Mouse (Mus musculus): ENCODE measurements around the gene Fbxw5. TPM values are rescaled to one million over a fixed set of nuclear protein-coding genes. Genes with fewer than 3 reads are reported as not detected.

Gene Fbxw5
- total and polyA plus RNA-seq, 3 experiments: 29.2 to 65.6 TPM; not detected in 1

DNA sequence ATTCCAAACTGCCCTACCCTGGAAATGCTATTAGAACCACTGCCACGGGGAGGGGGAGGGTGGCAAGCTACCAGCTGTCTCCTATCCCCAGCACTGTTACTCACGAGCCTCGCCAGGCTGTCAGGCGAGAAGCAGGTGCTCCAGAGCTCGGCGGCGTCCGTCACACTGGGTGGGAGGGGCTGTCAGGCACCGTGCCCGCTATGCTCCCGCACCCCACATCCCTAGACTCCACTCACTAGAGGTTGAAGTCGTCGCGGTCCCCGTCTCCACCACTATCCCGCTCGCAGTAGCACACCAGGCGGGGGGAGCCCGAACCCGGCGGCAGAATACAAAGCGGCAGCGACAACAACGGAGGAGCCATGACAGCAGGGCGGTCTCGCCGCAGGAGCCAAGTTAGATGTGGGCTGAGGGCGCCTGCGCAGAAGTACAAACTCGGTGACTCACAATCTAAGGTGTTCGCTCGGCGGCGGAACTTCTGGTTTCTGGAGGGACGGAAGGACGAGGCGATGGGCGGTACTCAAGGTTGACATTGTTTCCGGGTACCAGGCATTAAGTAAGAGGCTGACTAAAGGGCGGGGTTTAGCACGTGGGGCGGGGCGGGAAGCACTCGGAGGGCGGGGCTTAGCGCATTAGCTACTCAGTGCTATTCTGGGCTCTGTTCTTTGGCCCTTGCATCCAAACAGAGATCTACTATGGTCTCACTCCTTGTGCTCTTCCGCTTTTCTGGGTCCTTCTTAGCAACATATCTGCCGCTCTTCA is 39.8 kb upstream of the Fbxw5 start, which contains the start of gene Paxx (continued):
- TF ChIP-seq SIN3A (IDR thresholded peaks at IDR 0.05; ENCODE audit: low read length): peak; percentile 76
- no peak for TF ChIP-seq ZNF384 (IDR thresholded peaks at IDR 0.05; ENCODE audit: low read depth, low read length)
- TF ChIP-seq TAL1 (IDR thresholded peaks at IDR 0.05; ENCODE audit: low read length): no peak
- no peak for TF ChIP-seq EP300 (IDR thresholded peaks at IDR 0.05; ENCODE audit: low read depth in 1 of 2, low read length in 2 of 2)
- no peak for TF ChIP-seq POLR2AphosphoS5 (IDR thresholded peaks at IDR 0.05; ENCODE audit: borderline replicate concordance, low read depth, low read length)
- TF ChIP-seq MEF2A (IDR thresholded peaks at IDR 0.05; ENCODE audit: extremely low read depth, insufficient replicate concordance, low read depth, low read length, poor library complexity, severe bottlenecking): peak; percentile 64; the same call in 1 of the 2 replicates
- TF ChIP-seq TBP (IDR thresholded peaks at IDR 0.05; ENCODE audit: low read depth, low read length): peak; percentile 91
- TF ChIP-seq CHD1 (IDR thresholded peaks at IDR 0.05; ENCODE audit: low read depth, low read length): no peak
- TF ChIP-seq NELFE (IDR thresholded peaks at IDR 0.05; ENCODE audit: low read depth, low read length): peak; percentile 75
- TF ChIP-seq ELF1 (IDR thresholded peaks at IDR 0.05; ENCODE audit: low read depth, low read length): peak; percentile 85
- peak; percentile 75 for TF ChIP-seq MXI1 (IDR thresholded peaks at IDR 0.05; ENCODE audit: low read depth, low read length)
- no peak for TF ChIP-seq MYB (IDR thresholded peaks at IDR 0.05; ENCODE audit: low read depth, low read length)

DNA sequence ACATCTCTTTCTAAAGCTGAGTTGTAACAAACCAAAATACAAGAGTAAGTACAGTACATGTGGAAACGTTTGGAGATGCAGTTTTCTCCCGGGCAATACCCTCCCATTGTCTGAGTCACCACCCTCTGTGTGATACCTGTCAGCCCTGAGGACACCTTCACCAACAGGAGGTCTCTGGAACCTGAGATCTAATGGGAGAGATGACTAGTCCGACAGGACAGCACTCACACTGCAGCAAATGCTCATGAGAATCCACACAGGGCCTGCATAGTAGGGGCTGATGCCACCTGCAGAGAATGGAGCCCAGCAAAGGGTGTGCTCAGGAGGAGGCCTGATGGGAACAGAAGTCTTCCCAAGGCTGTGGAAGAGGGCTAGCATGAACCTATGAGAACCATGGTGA is 39.1 kb upstream of the Fbxw5 start:
- TF ChIP-seq ELF1 (IDR thresholded peaks at IDR 0.05; ENCODE audit: low read depth, low read length) (no peak), MAFK (IDR thresholded peaks at IDR 0.05; ENCODE audit: borderline replicate concordance, low read depth, low read length) (no peak), MYB (IDR thresholded peaks at IDR 0.05; ENCODE audit: low read depth, low read length) (no peak), POLR2AphosphoS5 (IDR thresholded peaks at IDR 0.05; ENCODE audit: borderline replicate concordance, low read depth, low read length) (no peak), EP300 (IDR thresholded peaks at IDR 0.05; ENCODE audit: low read depth in 1 of 2, low read length in 2 of 2) (no peak), ETS1 (IDR thresholded peaks at IDR 0.05; ENCODE audit: low read depth, low read length) (no peak), GABPA (IDR thresholded peaks at IDR 0.05; ENCODE audit: low read depth, low read length) (no peak), POLR2AphosphoS2 (IDR thresholded peaks at IDR 0.05; ENCODE audit: low read length) (no peak), MEF2A (IDR thresholded peaks at IDR 0.05; ENCODE audit: extremely low read depth, insufficient replicate concordance, low read depth, low read length, poor library complexity, severe bottlenecking) (no peak), MYC (IDR thresholded peaks at IDR 0.05; ENCODE audit: low read depth, low read length) (no peak), USF1 (IDR thresholded peaks at IDR 0.05; ENCODE audit: low read depth, low read length) (no peak), BHLHE40 (IDR thresholded peaks at IDR 0.05; ENCODE audit: borderline replicate concordance, low read depth, low read length) (no peak), TAL1 (IDR thresholded peaks at IDR 0.05; ENCODE audit: low read length) (no peak), GATA1 (IDR thresholded peaks at IDR 0.05; ENCODE audit: low read depth, low read length) (no peak), NRF1 (IDR thresholded peaks at IDR 0.05; ENCODE audit: insufficient read depth, low read depth, low read length, poor library complexity, severe bottlenecking) (no peak), HCFC1 (IDR thresholded peaks at IDR 0.05; ENCODE audit: low read depth, low read length) (no peak), SIN3A (IDR thresholded peaks at IDR 0.05; ENCODE audit: low read length) (no peak), KAT2A (conservative IDR thresholded peaks at IDR 0.05; ENCODE audit: low read depth, low read length) (no peak), RAD21 (IDR thresholded peaks at IDR 0.05; ENCODE audit: low read depth, low read length) (no peak)
- Histone ChIP-seq H3K9ac (ENCODE audit: control insufficient read depth, low read depth, low read length, poor library complexity, severe bottlenecking) (peak overlapping the region; percentile 59), H3K4me1 (ENCODE audit: control insufficient read depth in 1 of 2, insufficient read depth in 2 of 2, low read length in 2 of 2) (peaks cover 4 to 11% of the 10 kb centered on the region in 2 experiments; a peak in 3 of 4 replicates)

More for the DNA sequence above, 39.1 kb upstream of the Fbxw5 start:
- peak overlapping the region; percentile 65 for H3K27ac ChIP-seq (ENCODE audit: control insufficient read depth, low read depth, low read length)
- H3K79me2 ChIP-seq (ENCODE audit: control insufficient read depth, insufficient read depth, low read length, poor library complexity): peaks cover 8% of the 10 kb centered on the region; the same call in 1 of the 2 replicates
- no peak for DNase-seq (ENCODE audit: low read depth, low spot score)
- H3K27me3 ChIP-seq (ENCODE audit: control insufficient read depth in 1 of 2, insufficient read depth in 2 of 2, low read length in 2 of 2): no peaks in the 10 kb centered on the region
- peak overlapping the region; percentile 36 to 55 for H3K4me3 ChIP-seq (ENCODE audit: control insufficient read depth in 1 of 2, insufficient read depth in 1 of 2, low read depth in 2 of 2, low read length in 2 of 2)
- H3K36me3 ChIP-seq (ENCODE audit: control insufficient read depth in 1 of 2, insufficient read depth in 2 of 2, low read length in 2 of 2): no peaks in the 10 kb centered on the region
- no peaks in the 10 kb centered on the region for H3K9me3 ChIP-seq (replicated peaks; ENCODE audit: insufficient read depth, low read length)
